8 mouse cellular contexts compared by ENCODE assay signal in genomic region chr2:25318971-25319773, GRCm38 (mm10). TPM values are rescaled to one million over a fixed set of nuclear protein-coding genes. Genes with fewer than 3 reads are reported as not detected.
DNase-seq lines count a peak whose midpoint lies in the region; ATAC-seq and TF ChIP-seq lines count a peak whose summit lies in the region.

Gene Grin1, minus strand, starts transcription at chr2:25319187.

- 9% methylated on average over 53 of the region's 58 CpGs for WGBS in midbrain, postnatal 0 days

- H3K4me2 ChIP-seq in midbrain, postnatal 0 days (ENCODE audit: low read depth, low read length, poor library complexity, severe bottlenecking): peak within 1 kb of the TSS; percentile 64

- H3K4me3 ChIP-seq in midbrain, postnatal 0 days (ENCODE audit: low read depth, low read length): peak within 1 kb of the TSS; percentile 69

- H3K9ac ChIP-seq in midbrain, postnatal 0 days (replicated peaks; ENCODE audit: low read length, poor library complexity, severe bottlenecking): peak within 1 kb of the TSS; percentile 87

- H3K27ac ChIP-seq in midbrain, postnatal 0 days (ENCODE audit: low read depth, low read length): peak within 1 kb of the TSS; percentile 81

- H3K9me3 ChIP-seq in midbrain, postnatal 0 days (ENCODE audit: low read length): no peaks in the 10 kb centered on the region

- H3K27me3 ChIP-seq in midbrain, postnatal 0 days (ENCODE audit: insufficient read depth, low read length): peaks cover 9% of the 10 kb centered on the region
- H3K27me3 ChIP-seq in splenic B cell, adult 2 months (ENCODE audit: control insufficient read depth, insufficient read depth, low read length, poor library complexity, severe bottlenecking): no peaks in the 10 kb centered on the region

- peak; percentile 28 for DNase-seq in gastrocnemius, adult 18-20 months (ENCODE audit: low spot score)
- no peak for DNase-seq in gastrocnemius, adult 8-10 months (ENCODE audit: low spot score in 2 of 2)
- DNase-seq in embryo, embryonic 10.5 days (ENCODE audit: low spot score): peak; percentile 81
- peak; percentile 86 for DNase-seq in kidney, postnatal 10 days
- peak; percentile 69 for DNase-seq in liver
- peak; percentile 94 for DNase-seq in midbrain, postnatal 0 days (ENCODE audit: low spot score)
- peak; percentile 69 for DNase-seq in splenic B cell, adult 2 months (ENCODE audit: low read depth, low spot score)

- H3K36me3 ChIP-seq in midbrain, postnatal 0 days (ENCODE audit: insufficient read depth, low read length): peaks cover 8% of the 10 kb centered on the region; the same call in 1 of the 2 replicates
- no peaks in the 10 kb centered on the region for H3K36me3 ChIP-seq in splenic B cell, adult 2 months (ENCODE audit: control insufficient read depth, insufficient read depth, low read length, poor library complexity, severe bottlenecking)

- no peak for TF ChIP-seq CTCF in midbrain, postnatal 0 days (IDR thresholded peaks at IDR 0.05)

- peak; percentile 93 for ATAC-seq in granulocyte monocyte progenitor cell, adult 5-6 weeks (replicated peaks; ENCODE audit: poor library complexity, severe bottlenecking)
- peak; percentile 85 for ATAC-seq in midbrain, postnatal 0 days (ENCODE audit: low FRiP score)

- H3K4me1 ChIP-seq in midbrain, postnatal 0 days (ENCODE audit: insufficient read depth, low read length): 0 out of 2 replicates have a peak, but pooled peaks cover 3% of the 10 kb centered on the region

RNA-seq across cellular contexts. Expression of gene Grin1, which starts in this region (rescaled TPM):
- total RNA-seq in gastrocnemius, adult 18-20 months (2021): not detected
- total RNA-seq in gastrocnemius, adult 8-10 months (2022): not detected
- total RNA-seq in granulocyte monocyte progenitor cell, adult 5-6 weeks (2014; fragmentation: Nextera tagmentation): not detected in 2 replicates
- total RNA-seq in granulocyte monocyte progenitor cell, adult 5-6 weeks (2017): not detected in 2 replicates
- total RNA-seq in midbrain, postnatal 0 days (2014; rRNA removed): 120 and 146 TPM in 2 replicates
- polyA plus RNA-seq in midbrain, postnatal 0 days (2015; fragmentation: Nextera tagmentation; extraction: Ambion mirVana): 71.5 and 72.3 TPM in 2 replicates

Comparison
In these comparisons a context has a peak if more than half of its experiments do, and no peak if none do; other contexts are left out.
1. RNA of gene Grin1 (total RNA-seq): 120 to 146 TPM in midbrain, postnatal 0 days; not detected in gastrocnemius, adult 8-10 months, not detected in gastrocnemius, adult 18-20 months and not detected in granulocyte monocyte progenitor cell, adult 5-6 weeks; every median in the first group is over 10 times any median in the second.
2. Peak in DNase-seq in gastrocnemius, adult 18-20 months; RNA of the gene not detected or under 1 TPM.
3. Peak in ATAC-seq in granulocyte monocyte progenitor cell, adult 5-6 weeks; RNA of the gene not detected or under 1 TPM.
4. DNase-seq: peak in embryo, embryonic 10.5 days (single experiment), kidney, postnatal 10 days (single experiment), liver (single experiment), midbrain, postnatal 0 days (single experiment) and splenic B cell, adult 2 months (single experiment); none in gastrocnemius, adult 8-10 months (0 of 2).